Mouse (Mus musculus): ENCODE measurements around the gene Rnf41. TPM values are rescaled to one million over a fixed set of nuclear protein-coding genes. Genes with fewer than 3 reads are reported as not detected.

Rnf41 gene
- polyA plus RNA-seq, 2 experiments: 4.8 to 5.9 TPM

- no peak for ATAC-seq (ENCODE audit: insufficient read depth)
- Histone ChIP-seq H3K4me3 (ENCODE audit: insufficient read depth in 1 of 2, low read depth in 2 of 2, low read length in 2 of 2) (no peak overlapping the region), H3K9ac (replicated peaks) (no peak overlapping the region)
Observed at GRCm38 (mm10) chr10:128489785-128490184, 78.3 kb downstream of the Rnf41 start.

DNA sequence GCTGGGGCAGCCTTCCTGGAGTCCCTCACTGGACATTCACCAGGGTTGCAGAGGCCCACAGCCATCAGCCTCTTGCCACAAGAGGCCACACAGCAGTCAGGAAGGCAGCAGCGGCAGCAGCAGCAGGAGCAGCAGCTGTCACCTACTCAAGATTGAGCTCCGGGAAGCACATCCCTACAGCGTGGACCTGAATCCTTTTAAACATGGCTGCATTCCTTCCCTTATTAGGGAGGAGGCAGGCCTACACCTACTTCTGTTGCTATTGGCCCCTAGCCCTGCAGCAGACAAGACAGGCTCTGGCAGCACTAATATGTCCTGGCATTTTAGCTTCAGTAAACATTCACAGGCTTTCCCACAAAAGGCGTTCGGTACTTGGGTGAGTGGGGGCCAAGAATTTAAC, 78.8 kb downstream of the Rnf41 start:
- H3K4me1 ChIP-seq (replicated peaks; ENCODE audit: control insufficient read depth in 2 of 2, insufficient read depth in 2 of 2, low read length in 1 of 2): peaks cover 12 to 26% of the 10 kb centered on the region in 2 experiments
- peaks cover 45% of the 10 kb centered on the region for H3K36me3 ChIP-seq (replicated peaks; ENCODE audit: control insufficient read depth, insufficient read depth, low read depth)
- no peak overlapping the region for H3K27ac ChIP-seq
- DNase-seq (ENCODE audit: low read depth in 3 of 3, low spot score in 3 of 3) (no peak), ATAC-seq (ENCODE audit: insufficient read depth) (no peak)
- H3K4me2 ChIP-seq (ENCODE audit: low read depth): no peak overlapping the region
- 82% methylated on average over 5 of the region's 5 CpGs for WGBS (ENCODE audit: insufficient replicate concordance)
- no peaks in the 10 kb centered on the region for H3K27me3 ChIP-seq (ENCODE audit: control insufficient read depth, insufficient read depth, low read length)
- H3K9me3 ChIP-seq (ENCODE audit: control insufficient read depth, low read length): no peaks in the 10 kb centered on the region
- TF ChIP-seq EP300 (IDR thresholded peaks at IDR 0.05; ENCODE audit: low read depth): no peak
- TF ChIP-seq CTCF (IDR thresholded peaks at IDR 0.05; ENCODE audit: low read depth): no peak
- H3K9ac ChIP-seq (replicated peaks): no peak overlapping the region
- H3K4me3 ChIP-seq (ENCODE audit: insufficient read depth in 1 of 2, low read depth in 2 of 2, low read length in 2 of 2): no peak overlapping the region

More at GRCm38 (mm10) chr10:128489785-128490184, 78.3 kb downstream of the Rnf41 start:
- no peak overlapping the region for H3K27ac ChIP-seq
- H3K4me1 ChIP-seq (replicated peaks; ENCODE audit: control insufficient read depth in 2 of 2, insufficient read depth in 2 of 2, low read length in 1 of 2): peaks cover 7 to 22% of the 10 kb centered on the region in 2 experiments
- H3K9me3 ChIP-seq (ENCODE audit: control insufficient read depth, low read length): no peaks in the 10 kb centered on the region
- WGBS (ENCODE audit: insufficient replicate concordance): 79% methylated on average over 4 of the region's 4 CpGs
- H3K4me2 ChIP-seq (ENCODE audit: low read depth): no peak overlapping the region
- H3K27me3 ChIP-seq (ENCODE audit: control insufficient read depth, insufficient read depth, low read length): no peaks in the 10 kb centered on the region
- TF ChIP-seq CTCF (IDR thresholded peaks at IDR 0.05; ENCODE audit: low read depth): no peak
- TF ChIP-seq EP300 (IDR thresholded peaks at IDR 0.05; ENCODE audit: low read depth): no peak
- peaks cover 45% of the 10 kb centered on the region for H3K36me3 ChIP-seq (replicated peaks; ENCODE audit: control insufficient read depth, insufficient read depth, low read depth)
- no peak for DNase-seq (ENCODE audit: low read depth in 3 of 3, low spot score in 3 of 3)

DNA sequence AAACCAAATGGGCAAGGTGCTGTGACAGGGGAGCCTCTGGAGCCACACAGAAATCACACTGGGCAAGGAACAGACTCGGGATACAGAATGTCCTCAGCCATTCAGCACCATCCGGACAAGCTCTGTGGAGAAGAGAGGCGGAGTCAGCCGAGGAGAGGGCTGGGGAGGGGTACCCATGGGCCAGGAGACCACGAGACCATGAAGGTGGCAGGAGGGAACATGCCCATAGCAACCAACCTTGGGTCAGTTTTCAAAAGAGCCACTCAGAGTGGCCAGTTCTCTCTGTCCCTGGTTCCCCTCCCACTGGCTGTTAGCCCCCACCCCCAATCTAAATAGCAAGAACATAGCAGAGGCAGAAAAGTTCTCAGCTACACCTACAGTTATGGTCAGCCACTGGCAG, 79.5 kb downstream of the Rnf41 start:
- no peak overlapping the region for H3K9ac ChIP-seq (replicated peaks)

More for the DNA sequence above, 79.5 kb downstream of the Rnf41 start:
- no peaks in the 10 kb centered on the region for H3K9me3 ChIP-seq (ENCODE audit: control insufficient read depth, low read length)
- peaks cover 39% of the 10 kb centered on the region for H3K36me3 ChIP-seq (replicated peaks; ENCODE audit: control insufficient read depth, insufficient read depth, low read depth)
- ATAC-seq (ENCODE audit: insufficient read depth) (no peak), DNase-seq (ENCODE audit: low read depth in 3 of 3, low spot score in 3 of 3) (no peak)
- H3K4me3 ChIP-seq (ENCODE audit: insufficient read depth in 1 of 2, low read depth in 2 of 2, low read length in 2 of 2): no peak overlapping the region
- WGBS (ENCODE audit: insufficient replicate concordance): 66% methylated on average over 5 of the region's 5 CpGs
- TF ChIP-seq EP300 (IDR thresholded peaks at IDR 0.05; ENCODE audit: low read depth) (no peak), CTCF (IDR thresholded peaks at IDR 0.05; ENCODE audit: low read depth) (no peak)
- H3K27ac ChIP-seq: no peak overlapping the region
- H3K27me3 ChIP-seq (ENCODE audit: control insufficient read depth, insufficient read depth, low read length): no peaks in the 10 kb centered on the region
- peaks cover 13 to 27% of the 10 kb centered on the region in 2 experiments for H3K4me1 ChIP-seq (replicated peaks; ENCODE audit: control insufficient read depth in 2 of 2, insufficient read depth in 2 of 2, low read length in 1 of 2)
- no peak overlapping the region for H3K4me2 ChIP-seq (ENCODE audit: low read depth)

Small RNA genes within 50 kb of the gene (microRNA-seq; reads per million reads assigned to microRNA genes)
- gene Gm25361: not detected
- not detected for gene Gm26308
- not detected for gene Mir6914
- gene Mir6915: not detected
- 2.5 reads per million for gene Mir8105

Other genes starting within 250 kb of the Rnf41 start
- 8.0 and 9.5 TPM in 2 replicates for gene Rbms2, start 231.4 kb upstream of the Rnf41 start, polyA plus RNA-seq (2012; rRNA removed)
- gene Rbms2, start 231.4 kb upstream of the Rnf41 start, polyA plus RNA-seq (2014; fragmentation: Nextera tagmentation; extraction: Ambion mirVana): 4.5 and 6.1 TPM in 2 replicates
- gene Gls2, start 217.2 kb upstream of the Rnf41 start, polyA plus RNA-seq (2012; rRNA removed): 4.2 and 5.5 TPM in 2 replicates
- 3.7 and 4.4 TPM in 2 replicates for gene Gls2, start 217.2 kb upstream of the Rnf41 start, polyA plus RNA-seq (2014; fragmentation: Nextera tagmentation; extraction: Ambion mirVana)
- gene Spryd4, start 199.8 kb upstream of the Rnf41 start, polyA plus RNA-seq (2012; rRNA removed): 12.9 and 14.2 TPM in 2 replicates
- 20.8 and 21.4 TPM in 2 replicates for gene Spryd4, start 199.8 kb upstream of the Rnf41 start, polyA plus RNA-seq (2014; fragmentation: Nextera tagmentation; extraction: Ambion mirVana)
- 0.02 TPM in 2 replicates for gene Mip, start 185.8 kb upstream of the Rnf41 start, polyA plus RNA-seq (2012; rRNA removed)
- gene Mip, start 185.8 kb upstream of the Rnf41 start, polyA plus RNA-seq (2014; fragmentation: Nextera tagmentation; extraction: Ambion mirVana): not detected in 2 replicates
- gene Timeless, start 179.6 kb upstream of the Rnf41 start, polyA plus RNA-seq (2012; rRNA removed): 8.1 and 12.9 TPM in 2 replicates
- gene Timeless, start 179.6 kb upstream of the Rnf41 start, polyA plus RNA-seq (2014; fragmentation: Nextera tagmentation; extraction: Ambion mirVana): 23.3 and 23.4 TPM in 2 replicates
- gene Apon, start 157.6 kb upstream of the Rnf41 start, polyA plus RNA-seq (2012; rRNA removed): 0.73 and 1.1 TPM in 2 replicates
- gene Apon, start 157.6 kb upstream of the Rnf41 start, polyA plus RNA-seq (2014; fragmentation: Nextera tagmentation; extraction: Ambion mirVana): 0.52 and 0.58 TPM in 2 replicates
- 54.1 and 61.3 TPM in 2 replicates for gene Apof, start 143.0 kb upstream of the Rnf41 start, polyA plus RNA-seq (2012; rRNA removed)
- gene Apof, start 143.0 kb upstream of the Rnf41 start, polyA plus RNA-seq (2014; fragmentation: Nextera tagmentation; extraction: Ambion mirVana): 73.7 and 74.1 TPM in 2 replicates
- gene Stat2, start 141.1 kb upstream of the Rnf41 start, polyA plus RNA-seq (2012; rRNA removed): 5.9 and 6.4 TPM in 2 replicates
- 4.2 and 5.4 TPM in 2 replicates for gene Stat2, start 141.1 kb upstream of the Rnf41 start, polyA plus RNA-seq (2014; fragmentation: Nextera tagmentation; extraction: Ambion mirVana)
- gene Il23a, start 112.9 kb upstream of the Rnf41 start, polyA plus RNA-seq (2012; rRNA removed): 0.06 and 0.08 TPM in 2 replicates
- gene Il23a, start 112.9 kb upstream of the Rnf41 start, polyA plus RNA-seq (2014; fragmentation: Nextera tagmentation; extraction: Ambion mirVana): not detected in 2 replicates
- gene Pan2, start 108.3 kb upstream of the Rnf41 start, polyA plus RNA-seq (2012; rRNA removed): 11.5 and 13.3 TPM in 2 replicates
- 10.1 and 11.5 TPM in 2 replicates for gene Pan2, start 108.3 kb upstream of the Rnf41 start, polyA plus RNA-seq (2014; fragmentation: Nextera tagmentation; extraction: Ambion mirVana)
- gene Cnpy2, start 89.2 kb upstream of the Rnf41 start, polyA plus RNA-seq (2012; rRNA removed): 23.8 and 38.8 TPM in 2 replicates
- gene Cnpy2, start 89.2 kb upstream of the Rnf41 start, polyA plus RNA-seq (2014; fragmentation: Nextera tagmentation; extraction: Ambion mirVana): 92.7 and 98.3 TPM in 2 replicates
- 71.6 and 80.5 TPM in 2 replicates for gene Cs, start 73.9 kb upstream of the Rnf41 start, polyA plus RNA-seq (2012; rRNA removed)
- gene Cs, start 73.9 kb upstream of the Rnf41 start, polyA plus RNA-seq (2014; fragmentation: Nextera tagmentation; extraction: Ambion mirVana): 117 and 126 TPM in 2 replicates
- 6.5 and 7.7 TPM in 2 replicates for gene Coq10a, start 42.7 kb upstream of the Rnf41 start, polyA plus RNA-seq (2012; rRNA removed)
- gene Coq10a, start 42.7 kb upstream of the Rnf41 start, polyA plus RNA-seq (2014; fragmentation: Nextera tagmentation; extraction: Ambion mirVana): 4.7 and 5.0 TPM in 2 replicates
- 7.4 and 7.7 TPM in 2 replicates for gene Ankrd52, start 34.5 kb upstream of the Rnf41 start, polyA plus RNA-seq (2012; rRNA removed)
- gene Ankrd52, start 34.5 kb upstream of the Rnf41 start, polyA plus RNA-seq (2014; fragmentation: Nextera tagmentation; extraction: Ambion mirVana): 4.3 and 5.5 TPM in 2 replicates
- 33.0 and 40.8 TPM in 2 replicates for gene Slc39a5, start 10.4 kb upstream of the Rnf41 start, polyA plus RNA-seq (2012; rRNA removed)
- 37.6 and 40.7 TPM in 2 replicates for gene Slc39a5, start 10.4 kb upstream of the Rnf41 start, polyA plus RNA-seq (2014; fragmentation: Nextera tagmentation; extraction: Ambion mirVana)
- 24.2 and 25.4 TPM in 2 replicates for gene Nabp2, start 165 bp upstream of the Rnf41 start, polyA plus RNA-seq (2012; rRNA removed)
- 45.4 and 48.7 TPM in 2 replicates for gene Nabp2, start 165 bp upstream of the Rnf41 start, polyA plus RNA-seq (2014; fragmentation: Nextera tagmentation; extraction: Ambion mirVana)
- gene Smarcc2, start 47.6 kb downstream of the Rnf41 start, polyA plus RNA-seq (2012; rRNA removed): 23.2 and 29.8 TPM in 2 replicates
- gene Smarcc2, start 47.6 kb downstream of the Rnf41 start, polyA plus RNA-seq (2014; fragmentation: Nextera tagmentation; extraction: Ambion mirVana): 27.7 and 32.8 TPM in 2 replicates
- gene Myl6, start 82.5 kb downstream of the Rnf41 start, polyA plus RNA-seq (2012; rRNA removed): 429 and 654 TPM in 2 replicates
- gene Myl6, start 82.5 kb downstream of the Rnf41 start, polyA plus RNA-seq (2014; fragmentation: Nextera tagmentation; extraction: Ambion mirVana): 490 and 506 TPM in 2 replicates
- 1.2 and 1.5 TPM in 2 replicates for gene Myl6b, start 87.0 kb downstream of the Rnf41 start, polyA plus RNA-seq (2012; rRNA removed)
- gene Myl6b, start 87.0 kb downstream of the Rnf41 start, polyA plus RNA-seq (2014; fragmentation: Nextera tagmentation; extraction: Ambion mirVana): 0.72 and 1.3 TPM in 2 replicates
- gene Esyt1, start 114.2 kb downstream of the Rnf41 start, polyA plus RNA-seq (2012; rRNA removed): 9.4 and 10.3 TPM in 2 replicates
- gene Esyt1, start 114.2 kb downstream of the Rnf41 start, polyA plus RNA-seq (2014; fragmentation: Nextera tagmentation; extraction: Ambion mirVana): 7.0 and 7.8 TPM in 2 replicates
- 3.3 and 4.0 TPM in 2 replicates for gene Zc3h10, start 136.1 kb downstream of the Rnf41 start, polyA plus RNA-seq (2012; rRNA removed)
- 4.3 and 5.3 TPM in 2 replicates for gene Zc3h10, start 136.1 kb downstream of the Rnf41 start, polyA plus RNA-seq (2014; fragmentation: Nextera tagmentation; extraction: Ambion mirVana)
- 1,053 and 2,546 TPM in 2 replicates for gene Rpl41, start 137.6 kb downstream of the Rnf41 start, polyA plus RNA-seq (2012; rRNA removed)
- gene Rpl41, start 137.6 kb downstream of the Rnf41 start, polyA plus RNA-seq (2014; fragmentation: Nextera tagmentation; extraction: Ambion mirVana): 3,181 and 3,454 TPM in 2 replicates
- gene Pa2g4, start 154.3 kb downstream of the Rnf41 start, polyA plus RNA-seq (2012; rRNA removed): 57.6 and 113 TPM in 2 replicates
- 163 and 172 TPM in 2 replicates for gene Pa2g4, start 154.3 kb downstream of the Rnf41 start, polyA plus RNA-seq (2014; fragmentation: Nextera tagmentation; extraction: Ambion mirVana)
- 1.3 and 1.4 TPM in 2 replicates for gene Erbb3, start 178.0 kb downstream of the Rnf41 start, polyA plus RNA-seq (2012; rRNA removed)
- 1.1 and 1.5 TPM in 2 replicates for gene Erbb3, start 178.0 kb downstream of the Rnf41 start, polyA plus RNA-seq (2014; fragmentation: Nextera tagmentation; extraction: Ambion mirVana)
- 867 and 921 TPM in 2 replicates for gene Rps26, start 215.1 kb downstream of the Rnf41 start, polyA plus RNA-seq (2012; rRNA removed)
- 643 and 646 TPM in 2 replicates for gene Rps26, start 215.1 kb downstream of the Rnf41 start, polyA plus RNA-seq (2014; fragmentation: Nextera tagmentation; extraction: Ambion mirVana)
- gene Ikzf4, start 234.3 kb downstream of the Rnf41 start, polyA plus RNA-seq (2012; rRNA removed): 0.13 and 0.18 TPM in 2 replicates
- gene Ikzf4, start 234.3 kb downstream of the Rnf41 start, polyA plus RNA-seq (2014; fragmentation: Nextera tagmentation; extraction: Ambion mirVana): 0.05 TPM in 1 of 2 replicates, not detected in the other